Mouse (Mus musculus) neural tube, embryonic 12.5 days (tissue): ENCODE data around the gene Tnrc18. TPM values are rescaled to one million over a fixed set of nuclear protein-coding genes. Genes with fewer than 3 reads are reported as not detected.

Source experiments
- ATAC-seq: fragments of 200-750 bp; cut with Nextera tagmentation; 2 replicates; pipeline ENCODE4 v1.8.0; 2017; ENCODE audit warnings: low read depth, mild to moderate bottlenecking, moderate TSS enrichment, moderate library complexity; ENCODE audit not compliant: low FRiP score
- H3K27ac ChIP-seq: fragments of 300-500 bp; sonication (generic); 2 replicates; pipeline ENCODE4 v1.5.1; 2016
- H3K27me3 ChIP-seq: fragments of 300-500 bp; sonication (generic); replicated peaks from 2 replicates; pipeline ENCODE4 v1.6.1; 2016; ENCODE audit warnings: mild to moderate bottlenecking
- H3K36me3 ChIP-seq: fragments of 300-500 bp; sonication (generic); 2 replicates; pipeline ENCODE4 v1.6.1; 2016; ENCODE audit warnings: mild to moderate bottlenecking
- H3K4me1 ChIP-seq: fragments of 300-500 bp; sonication (generic); 2 replicates; pipeline ENCODE4 v1.6.1; 2016
- H3K4me2 ChIP-seq: fragments of 300-500 bp; sonication (generic); replicated peaks from 2 replicates; pipeline ENCODE4 v1.6.1; 2016; ENCODE audit warnings: mild to moderate bottlenecking
- H3K4me3 ChIP-seq: fragments of 300-500 bp; sonication (generic); 2 replicates; pipeline ENCODE4 v1.5.1; 2016
- H3K9ac ChIP-seq: fragments of 300-500 bp; sonication (generic); 2 replicates; pipeline ENCODE4 v1.6.1; 2016; ENCODE audit warnings: mild to moderate bottlenecking
- H3K9me3 ChIP-seq: fragments of 300-500 bp; sonication (generic); 2 replicates; pipeline ENCODE4 v1.6.1; 2016; ENCODE audit warnings: mild to moderate bottlenecking
- WGBS: fragments of 180-500 bp; shearing (Covaris S2); methylation state at CpG from one replicate; pipeline ENCODE4 v1.1.7; 2016; 5-methylcytosine and 5-hydroxymethylcytosine counted together
- polyA plus RNA-seq: library from polyadenylated mRNA; unstranded; fragments of >200 nt; fragmentation: Nextera tagmentation; extraction: Ambion mirVana; gene quantifications from 2 replicates; pipeline ENCODE4 v1.2.1, GENCODE M21; 2016

Gene Tnrc18
- polyA plus RNA-seq, 1 experiment from 2014 or later = 51.5 TPM

DNA sequence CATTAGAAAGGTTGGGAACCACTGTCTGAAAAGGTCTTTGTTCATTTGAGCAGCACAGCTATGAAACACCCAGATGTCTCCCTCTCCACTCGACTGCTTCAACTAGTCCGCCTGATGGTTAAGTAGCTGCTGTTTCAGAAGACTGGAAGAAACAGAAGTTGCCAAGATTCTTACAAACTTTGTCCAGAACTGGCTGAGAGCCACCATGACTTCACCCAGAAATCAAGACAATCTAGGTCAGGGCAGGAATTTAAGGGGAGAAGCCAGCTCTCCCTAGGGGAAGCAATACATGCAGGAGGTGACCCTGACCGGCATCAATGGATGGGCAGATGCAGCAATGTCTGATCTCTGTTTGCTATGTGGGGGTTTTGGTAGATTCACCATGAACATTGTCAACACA is 135.6 kb downstream of the Tnrc18 start:
- 86% methylated on average over 3 of the region's 3 CpGs for WGBS
- Histone ChIP-seq H3K4me3 (no peak overlapping the region), H3K27me3 (no peaks in the 10 kb centered on the region), H3K9me3 (peaks cover 8% of the 10 kb centered on the region), H3K4me1 (no peaks in the 10 kb centered on the region), H3K4me2 (no peak overlapping the region), H3K27ac (no peak overlapping the region), H3K9ac (no peak overlapping the region), H3K36me3 (no peaks in the 10 kb centered on the region)
- ATAC-seq = no peak

- no peak overlapping the region for H3K4me2 ChIP-seq
- WGBS = 93% methylated on average over 1 of the region's 1 CpGs
- no peak overlapping the region for H3K9ac ChIP-seq
- H3K27ac ChIP-seq = no peak overlapping the region
- peaks cover 8% of the 10 kb centered on the region for H3K9me3 ChIP-seq
- ATAC-seq = no peak
- no peaks in the 10 kb centered on the region for H3K27me3 ChIP-seq
- H3K4me1 ChIP-seq = no peaks in the 10 kb centered on the region
- H3K36me3 ChIP-seq = no peaks in the 10 kb centered on the region
- H3K4me3 ChIP-seq = no peak overlapping the region
Observed at GRCm38 (mm10) chr5:142679065-142679464, 138.4 kb downstream of the Tnrc18 start.

- H3K36me3 ChIP-seq = no peaks in the 10 kb centered on the region
- WGBS = 65% methylated on average over 7 of the region's 7 CpGs
- peaks cover 5% of the 10 kb centered on the region for H3K9me3 ChIP-seq
- no peak overlapping the region for H3K9ac ChIP-seq
- no peak overlapping the region for H3K4me2 ChIP-seq
- no peak overlapping the region for H3K4me3 ChIP-seq
- H3K27ac ChIP-seq = no peak overlapping the region
- no peak for ATAC-seq
- H3K4me1 ChIP-seq = 0 out of 2 replicates have a peak, but pooled peaks cover 6% of the 10 kb centered on the region
- H3K27me3 ChIP-seq = no peaks in the 10 kb centered on the region
Observed at GRCm38 (mm10) chr5:142678141-142678571, 139.3 kb downstream of the Tnrc18 start.

Other genes with a start within 250 kb of the Tnrc18 start
- gene Mmd2, start 208.9 kb downstream of the Tnrc18 start, polyA plus RNA-seq = 14.2 and 16.4 TPM in 2 replicates
- gene Wipi2, start 190.0 kb downstream of the Tnrc18 start, polyA plus RNA-seq = 58.1 and 61.6 TPM in 2 replicates
- gene Slc29a4, start 125.2 kb downstream of the Tnrc18 start, polyA plus RNA-seq = 65.0 and 66.7 TPM in 2 replicates
- 20.7 and 27.6 TPM in 2 replicates for gene Fbxl18, start 77.8 kb upstream of the Tnrc18 start, polyA plus RNA-seq
- 13,231 and 15,185 TPM in 2 replicates for gene Actb, start 89.1 kb upstream of the Tnrc18 start, polyA plus RNA-seq
- 733 and 746 TPM in 2 replicates for gene Fscn1, start 142.7 kb upstream of the Tnrc18 start, polyA plus RNA-seq